Mouse (Mus musculus) lung, postnatal 0 days (tissue): ENCODE results near the gene Zc3h13.

Source experiments
- CTCF ChIP-seq: IDR thresholded peaks from 2 replicates; pipeline ENCODE4 v1.5.1; 2016; ENCODE audit warnings: antibody characterized with exemption, mild to moderate bottlenecking
- EP300 ChIP-seq: IDR thresholded peaks from 2 replicates; pipeline ENCODE4 v1.6.1; 2016; ENCODE audit warnings: antibody characterized with exemption, mild to moderate bottlenecking, control low read depth

GRCm38 (mm10) chr14:75365301-75366035 lies 81.3 kb downstream of the Zc3h13 start:
- TF ChIP-seq CTCF: no peak
- no peak for TF ChIP-seq EP300
